ENCODE assay signal across 9 mouse cellular contexts in genomic region chr4:140684881-140685303, GRCm38 (mm10). TPM values are rescaled to one million over a fixed set of nuclear protein-coding genes. Genes with fewer than 3 reads are reported as not detected.
DNase-seq lines count a peak whose midpoint lies in the region; ATAC-seq and TF ChIP-seq lines count a peak whose summit lies in the region.
"Had no signal": no experiment of that assay in that cellular context is flagged by ENCODE, and none has a peak within 500 bp of the region (broad histone marks: within the 10 kb centered on the region; RNA-seq: fewer than 3 reads in every experiment).

No protein-coding gene starts in this region.

- peak; percentile 51 for TF ChIP-seq CTCF in kidney, postnatal 0 days (IDR thresholded peaks at IDR 0.05; ENCODE audit: low read depth)

- H3K9me3 ChIP-seq in kidney, postnatal 0 days (replicated peaks; ENCODE audit: low read length), result no peaks in the 10 kb centered on the region
- no peaks in the 10 kb centered on the region for H3K9me3 ChIP-seq in erythroblast, embryonic 14.5 days (ENCODE audit: control insufficient read depth, low read length)

- H3K27me3 ChIP-seq in kidney, postnatal 0 days (ENCODE audit: insufficient read depth, low read length), result no peaks in the 10 kb centered on the region
- no peaks in the 10 kb centered on the region for H3K27me3 ChIP-seq in erythroblast, embryonic 14.5 days (ENCODE audit: control insufficient read depth)

- no peaks in the 10 kb centered on the region for H3K36me3 ChIP-seq in kidney, postnatal 0 days (ENCODE audit: insufficient read depth, low read length)
- no peaks in the 10 kb centered on the region; the same call in 1 of the 2 replicates for H3K36me3 ChIP-seq in erythroblast, embryonic 14.5 days (ENCODE audit: control insufficient read depth)
- H3K36me3 ChIP-seq in macrophage (ENCODE audit: inconsistent target), result no peaks in the 10 kb centered on the region

- DNase-seq in kidney, postnatal 0 days (ENCODE audit: low spot score), result no peak
- no peak for DNase-seq in kidney, adult 11 months
- peak; percentile 85 for DNase-seq in R1 (ENCODE audit: low read depth, low spot score)
- DNase-seq in B cell, adult 2 months, result no peak
- no peak for DNase-seq in left cerebral cortex, postnatal 14 days (ENCODE audit: low spot score in 2 of 2)

- H3K79me2 ChIP-seq in macrophage (ENCODE audit: inconsistent target), result no peaks in the 10 kb centered on the region

- no peak overlapping the region for H3K27ac ChIP-seq in kidney, postnatal 0 days
- peak overlapping the region; percentile 86 for H3K27ac ChIP-seq in macrophage

- ATAC-seq in kidney, postnatal 0 days (replicated peaks; ENCODE audit: low FRiP score, low read depth), result no peak
- ATAC-seq in monocyte, adult 5-6 weeks (replicated peaks; ENCODE audit: insufficient number of reproducible peaks, low FRiP score, low TSS enrichment, poor library complexity, severe bottlenecking), result no peak

- intact Hi-C loops in left cerebral cortex, postnatal 14 days (cut with DNase I), result loop anchor here (5.0 kb wide), 1 partner anchor 127 kb away; the partner anchor contains the start of gene Padi3

- no peak overlapping the region for H3K4me3 ChIP-seq in kidney, postnatal 0 days (replicated peaks; ENCODE audit: low read depth, low read length)
- peak overlapping the region; percentile 61 for H3K4me3 ChIP-seq in erythroblast, embryonic 14.5 days (replicated peaks)
- H3K4me3 ChIP-seq in macrophage (ENCODE audit: inconsistent target), result no peak overlapping the region

- H3K4me1 ChIP-seq in kidney, postnatal 0 days (replicated peaks; ENCODE audit: insufficient read depth, low read length), result 0 out of 2 replicates have a peak, but pooled peaks cover 4% of the 10 kb centered on the region
- peaks cover 80% of the 10 kb centered on the region for H3K4me1 ChIP-seq in erythroblast, embryonic 14.5 days (ENCODE audit: control insufficient read depth)

- H3K9ac ChIP-seq in kidney, postnatal 0 days (ENCODE audit: low read depth, low read length), result 0 out of 2 replicates have a peak overlapping the region, but pooled peaks have one; percentile 4

- H3K4me2 ChIP-seq in kidney, postnatal 0 days (ENCODE audit: low read length), result peak overlapping the region; percentile 35; the same call in 1 of the 2 replicates

- WGBS in kidney, postnatal 0 days, result 17% methylated on average over 6 of the region's 6 CpGs
- WGBS in macrophage (ENCODE audit: missing documents), result 49% methylated on average over 6 of the region's 6 CpGs

RNA-seq across cellular contexts. Expression of gene Rcc2, which starts 15.4 kb away (rescaled TPM):
- polyA plus RNA-seq in kidney, postnatal 0 days (2015; fragmentation: Nextera tagmentation; extraction: Ambion mirVana), result 25.6 and 35.6 TPM in 2 replicates
- 31.0 and 36.3 TPM in 2 replicates for polyA plus RNA-seq in erythroblast, embryonic 14.5 days (2012)
- total RNA-seq in macrophage (2018; cell fraction: chromatin; rRNA removed), result 10 to 100 TPM in 25 of 26 experiments, 1 to 10 TPM in 1; 9.0 to 90.2 (median 42.2) TPM
- total RNA-seq in macrophage (2018; cell fraction: cytosol; rRNA removed), result 10 to 100 TPM; 37.0 to 99.7 (median 56.5) TPM
- 100 to 1,000 TPM in 1 of 26 experiments, 10 to 100 TPM in 25; 18.0 to 116 (median 59.2) TPM for total RNA-seq in macrophage (2018; cell fraction: nucleus; rRNA removed)
- 30.1 to 67.9 TPM (median 53.6 TPM) in 3 replicates for polyA plus RNA-seq in macrophage (2018)
- 37.9 to 43.0 TPM (median 38.5 TPM) in 3 replicates for total RNA-seq in monocyte, adult 5-6 weeks (2017)
- total RNA-seq in left cerebral cortex, postnatal 14 days (2021), result 10 to 100 TPM; 67.2 to 69.5 TPM

RNA-seq across cellular contexts. Expression of gene Arhgef10l, which starts 19.1 kb away (rescaled TPM):
- polyA plus RNA-seq in kidney, postnatal 0 days (2015; fragmentation: Nextera tagmentation; extraction: Ambion mirVana), result 21.2 and 22.2 TPM in 2 replicates
- 0.12 TPM in 1 of 2 replicates, not detected in the other for polyA plus RNA-seq in erythroblast, embryonic 14.5 days (2012)
- total RNA-seq in macrophage (2018; cell fraction: chromatin; rRNA removed), result 100 to 1,000 TPM in 3 of 26 experiments, 10 to 100 TPM in 21, 1 to 10 TPM in 2; 6.0 to 133 (median 72.2) TPM
- total RNA-seq in macrophage (2018; cell fraction: cytosol; rRNA removed), result 10 to 100 TPM in 25 of 26 experiments, 1 to 10 TPM in 1; 4.3 to 41.6 (median 21.9) TPM
- total RNA-seq in macrophage (2018; cell fraction: nucleus; rRNA removed), result 10 to 100 TPM; 10.1 to 87.5 (median 42.4) TPM
- 11.9 to 27.5 TPM (median 26.0 TPM) in 3 replicates for polyA plus RNA-seq in macrophage (2018)
- total RNA-seq in monocyte, adult 5-6 weeks (2017), result 139 to 166 TPM (median 160 TPM) in 3 replicates
- 10 to 100 TPM; 44.3 to 53.6 TPM for total RNA-seq in left cerebral cortex, postnatal 14 days (2021)

RNA-seq across cellular contexts. Expression of gene Padi6, which starts 57.6 kb away (rescaled TPM):
- 0.07 TPM in 1 of 2 replicates, not detected in the other for polyA plus RNA-seq in kidney, postnatal 0 days (2015; fragmentation: Nextera tagmentation; extraction: Ambion mirVana)
- not detected in 2 replicates for polyA plus RNA-seq in erythroblast, embryonic 14.5 days (2012)
- total RNA-seq in macrophage (2018; cell fraction: chromatin; rRNA removed), result not detected
- not detected for total RNA-seq in macrophage (2018; cell fraction: cytosol; rRNA removed)
- total RNA-seq in macrophage (2018; cell fraction: nucleus; rRNA removed), result not detected
- polyA plus RNA-seq in macrophage (2018), result not detected in 3 replicates
- not detected in 3 replicates for total RNA-seq in monocyte, adult 5-6 weeks (2017)
- total RNA-seq in left cerebral cortex, postnatal 14 days (2021), result under 1 TPM; 0.55 to 0.77 TPM
- polyA plus RNA-seq: large intestine, adult 2 months had no signal

Comparison
In these comparisons a context has a peak if more than half of its experiments do, and no peak if none do; other contexts are left out.
1. RNA of gene Arhgef10l, which starts 19.1 kb away (polyA plus RNA-seq): 21.2 to 22.2 TPM in kidney, postnatal 0 days and 11.9 to 27.5 TPM in macrophage; 0.12 TPM in erythroblast, embryonic 14.5 days; every median in the first group is over 10 times any median in the second.